Mouse (Mus musculus): ENCODE data around the gene Exoc3l. TPM values are rescaled to one million over a fixed set of nuclear protein-coding genes. Genes with fewer than 3 reads are reported as not detected.

The Exoc3l gene
- polyA plus RNA-seq, 1 experiment from 2014 or later, result 8.0 TPM

DNA sequence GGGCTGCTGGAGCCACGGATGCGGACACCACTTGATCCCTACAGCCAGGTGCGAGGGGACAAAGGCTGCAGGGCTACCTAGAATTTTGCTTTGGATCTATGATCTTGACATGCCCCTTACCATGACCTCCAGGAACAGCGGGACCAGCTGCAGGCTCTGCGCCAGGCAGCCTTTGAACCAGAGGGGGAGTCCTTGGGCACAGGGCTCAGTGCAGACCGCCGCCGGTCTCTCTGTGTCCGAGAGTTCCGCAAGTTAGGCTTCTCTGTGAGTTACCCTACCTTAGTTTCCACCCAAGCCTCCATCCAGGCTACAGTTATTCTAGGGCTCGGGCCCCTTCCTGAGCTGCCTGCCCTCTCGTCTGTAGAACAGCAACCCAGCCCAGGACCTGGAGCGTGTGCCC, 11.8 kb upstream of the Exoc3l start:
- Histone ChIP-seq H3K9me3 (ENCODE audit: control insufficient read depth, low read length) (no peaks in the 10 kb centered on the region), H3K4me1 (ENCODE audit: control insufficient read depth, insufficient read depth, low read length) (peaks cover 12% of the 10 kb centered on the region; the same call in 1 of the 2 replicates), H3K27me3 (ENCODE audit: control insufficient read depth, insufficient read depth, low read length) (no peaks in the 10 kb centered on the region), H3K36me3 (ENCODE audit: control insufficient read depth, insufficient read depth, low read length) (peaks cover 22% of the 10 kb centered on the region), H3K4me2 (ENCODE audit: low read depth, low read length) (no peak overlapping the region), H3K27ac (ENCODE audit: low read depth, low read length) (no peak overlapping the region), H3K9ac (replicated peaks; ENCODE audit: low read depth, low read length) (no peak overlapping the region), H3K4me3 (ENCODE audit: low read depth, low read length) (no peak overlapping the region)
- 97% methylated on average over 13 of the region's 13 CpGs for WGBS
- ATAC-seq (ENCODE audit: low read depth), result no peak

DNA sequence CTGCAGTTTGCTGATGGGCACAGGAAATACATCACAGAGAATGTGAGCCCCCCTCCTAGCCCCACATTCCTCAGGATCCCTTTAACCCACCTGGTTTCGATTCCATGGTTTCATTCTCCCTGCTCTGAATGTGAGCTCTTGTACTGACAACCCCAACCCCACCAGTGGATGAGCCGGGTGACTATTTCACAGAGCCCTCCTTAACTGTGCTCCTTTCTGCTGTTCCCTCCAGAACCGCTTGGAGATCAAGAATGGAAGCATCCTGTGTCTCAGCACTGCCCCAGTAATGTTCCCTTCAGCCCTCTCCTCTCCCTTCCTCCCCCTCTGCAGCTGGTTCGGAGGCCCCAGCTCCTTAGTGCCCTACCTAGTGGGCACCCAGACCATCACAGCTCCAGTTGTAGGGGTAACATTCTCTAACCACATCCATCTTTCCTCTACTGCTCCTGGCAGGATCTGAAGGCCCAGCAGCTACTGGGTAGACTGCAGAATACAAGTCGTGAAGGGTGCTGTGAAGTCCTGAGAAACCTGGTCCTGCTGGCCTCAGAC, 10.3 kb upstream of the Exoc3l start:
- Histone ChIP-seq H3K9me3 (ENCODE audit: control insufficient read depth, low read length) (no peaks in the 10 kb centered on the region), H3K4me2 (ENCODE audit: low read depth, low read length) (0 out of 2 replicates have a peak overlapping the region, but pooled peaks have one; percentile 9), H3K4me3 (ENCODE audit: low read depth, low read length) (no peak overlapping the region), H3K4me1 (ENCODE audit: control insufficient read depth, insufficient read depth, low read length) (peaks cover 12% of the 10 kb centered on the region; the same call in 1 of the 2 replicates), H3K9ac (replicated peaks; ENCODE audit: low read depth, low read length) (no peak overlapping the region), H3K27ac (ENCODE audit: low read depth, low read length) (no peak overlapping the region), H3K36me3 (ENCODE audit: control insufficient read depth, insufficient read depth, low read length) (peaks cover 29% of the 10 kb centered on the region), H3K27me3 (ENCODE audit: control insufficient read depth, insufficient read depth, low read length) (no peaks in the 10 kb centered on the region)
- 0 out of 2 replicates have a peak, but pooled peaks have one; percentile 8 for ATAC-seq (ENCODE audit: low read depth)
- 59% methylated on average over 5 of the region's 5 CpGs for WGBS

DNA sequence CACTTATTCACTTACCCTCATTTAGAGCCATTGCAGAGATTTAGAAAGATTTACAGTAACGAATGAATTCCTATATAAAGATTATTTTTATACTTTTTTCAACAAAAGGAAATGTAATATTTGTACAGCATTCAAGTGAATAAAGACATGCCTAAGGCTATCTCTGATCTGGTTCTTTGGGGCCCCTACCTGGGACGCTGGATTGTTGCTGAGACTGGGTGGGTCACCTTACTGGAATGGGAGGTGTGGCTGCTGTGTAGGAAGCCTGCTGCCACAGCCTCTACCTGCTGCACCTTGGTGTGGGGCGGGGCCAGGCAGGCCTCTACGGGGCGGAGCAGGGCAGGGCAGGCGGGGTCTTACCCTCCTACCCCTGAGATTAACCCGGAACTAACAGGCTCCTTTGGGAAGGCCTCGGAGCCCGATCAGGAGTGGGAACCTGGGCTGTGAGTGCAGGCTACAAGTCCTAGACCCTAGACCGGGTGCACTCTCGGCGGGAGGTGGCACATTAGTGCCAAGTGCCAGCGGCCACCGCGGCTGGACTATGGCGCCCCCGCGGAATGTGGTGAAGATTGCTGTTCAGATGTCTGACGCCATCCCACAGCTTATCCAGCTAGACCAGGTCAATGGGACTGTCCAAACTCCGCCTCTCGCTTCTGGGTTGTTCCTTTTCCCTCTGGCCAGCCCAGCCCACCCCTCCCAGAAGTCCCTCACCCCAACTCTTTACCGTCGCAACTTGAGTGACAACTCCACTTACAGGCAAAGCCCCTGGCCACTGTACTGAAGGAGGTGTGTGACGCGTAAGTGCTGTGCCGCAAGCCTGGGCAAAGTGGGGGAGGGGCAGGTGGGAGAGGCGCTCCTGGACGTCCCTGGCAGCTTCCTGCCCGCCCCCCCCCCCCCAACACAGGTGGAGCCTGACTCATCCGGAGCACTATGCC, 9.6 kb upstream of the Exoc3l start, which contains the start of gene Elmo3:
Elmo3 (plus strand) TSS at position 391 of the 935 bp plus-strand sequence.
- peak; percentile 46 for ATAC-seq (ENCODE audit: low read depth)
- Histone ChIP-seq H3K27ac (ENCODE audit: low read depth, low read length) (0 out of 2 replicates have a peak within 1 kb of the TSS, but pooled peaks have one; percentile 31), H3K27me3 (ENCODE audit: control insufficient read depth, insufficient read depth, low read length) (no peaks in the 10 kb centered on the region), H3K9me3 (ENCODE audit: control insufficient read depth, low read length) (no peaks in the 10 kb centered on the region), H3K36me3 (ENCODE audit: control insufficient read depth, insufficient read depth, low read length) (peaks cover 33% of the 10 kb centered on the region), H3K4me1 (ENCODE audit: control insufficient read depth, insufficient read depth, low read length) (peaks cover 12% of the 10 kb centered on the region; the same call in 1 of the 2 replicates), H3K9ac (replicated peaks; ENCODE audit: low read depth, low read length) (0 out of 2 replicates have a peak within 1 kb of the TSS, but pooled peaks have one; percentile 12), H3K4me2 (ENCODE audit: low read depth, low read length) (peak within 1 kb of the TSS; percentile 9), H3K4me3 (ENCODE audit: low read depth, low read length) (no peak within 1 kb of the TSS)
- 10% methylated on average over 28 of the region's 30 CpGs for WGBS

DNA sequence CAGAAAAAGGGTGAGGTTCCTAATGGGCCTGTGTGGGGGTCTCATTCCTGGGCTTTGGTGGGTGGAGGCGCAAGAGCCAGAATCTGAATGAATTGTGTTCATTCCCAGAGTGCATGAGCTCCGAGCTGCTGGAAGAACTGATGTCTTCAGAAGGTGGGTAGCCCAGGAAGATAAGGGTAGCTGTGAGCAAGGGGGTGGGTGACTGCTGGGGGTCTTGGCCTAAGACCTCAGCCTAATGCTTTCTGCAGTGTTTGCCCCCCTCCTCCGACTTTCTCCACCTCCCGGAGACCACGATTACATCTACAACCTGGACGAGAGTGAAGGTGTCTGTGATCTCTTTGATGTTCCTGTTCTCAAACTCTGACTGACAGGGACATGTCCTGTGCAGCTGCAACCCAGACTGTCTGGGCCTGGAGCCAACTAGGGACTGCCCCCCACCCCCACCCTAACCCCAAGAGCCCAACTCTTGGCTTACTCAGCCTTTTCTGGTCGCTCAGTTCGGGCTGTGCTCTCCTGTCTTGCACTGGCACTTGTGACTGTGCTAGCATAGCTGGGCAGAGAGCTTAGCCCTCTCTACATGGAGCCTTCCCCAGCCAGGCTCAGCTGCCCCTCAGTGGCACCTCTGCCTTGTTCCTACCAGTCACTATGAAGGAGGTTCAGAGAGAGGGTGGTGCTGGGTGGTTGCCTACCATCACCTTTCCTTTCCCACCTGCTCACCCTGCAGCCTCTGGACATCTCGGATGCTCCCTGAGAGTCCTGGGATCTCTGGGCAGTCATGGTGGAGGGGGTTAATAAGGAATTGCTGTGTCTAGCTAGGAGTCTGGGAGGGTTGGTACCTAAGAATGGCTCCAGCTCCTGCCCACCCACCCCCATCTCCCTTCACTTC, 8.7 kb upstream of the Exoc3l start:
- 71% methylated on average over 9 of the region's 9 CpGs for WGBS
- H3K9me3 ChIP-seq (ENCODE audit: control insufficient read depth, low read length), result no peaks in the 10 kb centered on the region
- no peak overlapping the region for H3K27ac ChIP-seq (ENCODE audit: low read depth, low read length)
- no peak overlapping the region for H3K4me2 ChIP-seq (ENCODE audit: low read depth, low read length)
- peaks cover 12% of the 10 kb centered on the region; the same call in 1 of the 2 replicates for H3K4me1 ChIP-seq (ENCODE audit: control insufficient read depth, insufficient read depth, low read length)
- ATAC-seq (ENCODE audit: low read depth), result peak; percentile 22; the same call in 1 of the 2 replicates
- H3K4me3 ChIP-seq (ENCODE audit: low read depth, low read length), result no peak overlapping the region
- no peak overlapping the region for H3K9ac ChIP-seq (replicated peaks; ENCODE audit: low read depth, low read length)
- no peaks in the 10 kb centered on the region for H3K27me3 ChIP-seq (ENCODE audit: control insufficient read depth, insufficient read depth, low read length)
- peaks cover 42% of the 10 kb centered on the region for H3K36me3 ChIP-seq (ENCODE audit: control insufficient read depth, insufficient read depth, low read length)

DNA sequence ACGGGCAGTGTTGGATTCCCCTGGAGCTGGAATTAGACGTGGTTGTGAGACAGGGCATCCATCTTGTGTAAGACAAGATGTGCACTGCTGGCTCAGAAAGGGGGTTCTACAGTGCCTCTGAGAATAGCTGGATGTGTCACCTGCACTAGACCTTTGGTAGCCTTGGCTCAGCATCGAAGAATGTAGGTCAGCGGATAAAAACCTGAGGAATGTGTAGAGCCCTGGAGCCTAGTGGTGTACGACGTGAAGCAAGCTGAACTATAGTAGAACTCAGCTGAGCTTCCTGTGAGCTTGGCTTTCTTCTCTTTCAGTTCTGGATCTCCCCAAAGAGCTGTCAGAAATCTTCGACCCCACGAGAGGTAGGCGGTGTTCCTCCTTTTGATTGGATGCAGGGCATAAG, 8.0 kb upstream of the Exoc3l start:
- 82% methylated on average over 9 of the region's 9 CpGs for WGBS
- no peaks in the 10 kb centered on the region for H3K27me3 ChIP-seq (ENCODE audit: control insufficient read depth, insufficient read depth, low read length)
- H3K27ac ChIP-seq (ENCODE audit: low read depth, low read length), result no peak overlapping the region
- H3K9me3 ChIP-seq (ENCODE audit: control insufficient read depth, low read length), result no peaks in the 10 kb centered on the region
- H3K4me1 ChIP-seq (ENCODE audit: control insufficient read depth, insufficient read depth, low read length), result peaks cover 13% of the 10 kb centered on the region
- no peak for ATAC-seq (ENCODE audit: low read depth)
- no peak overlapping the region for H3K4me2 ChIP-seq (ENCODE audit: low read depth, low read length)
- H3K9ac ChIP-seq (replicated peaks; ENCODE audit: low read depth, low read length), result no peak overlapping the region
- no peak overlapping the region for H3K4me3 ChIP-seq (ENCODE audit: low read depth, low read length)
- peaks cover 42% of the 10 kb centered on the region for H3K36me3 ChIP-seq (ENCODE audit: control insufficient read depth, insufficient read depth, low read length)

DNA sequence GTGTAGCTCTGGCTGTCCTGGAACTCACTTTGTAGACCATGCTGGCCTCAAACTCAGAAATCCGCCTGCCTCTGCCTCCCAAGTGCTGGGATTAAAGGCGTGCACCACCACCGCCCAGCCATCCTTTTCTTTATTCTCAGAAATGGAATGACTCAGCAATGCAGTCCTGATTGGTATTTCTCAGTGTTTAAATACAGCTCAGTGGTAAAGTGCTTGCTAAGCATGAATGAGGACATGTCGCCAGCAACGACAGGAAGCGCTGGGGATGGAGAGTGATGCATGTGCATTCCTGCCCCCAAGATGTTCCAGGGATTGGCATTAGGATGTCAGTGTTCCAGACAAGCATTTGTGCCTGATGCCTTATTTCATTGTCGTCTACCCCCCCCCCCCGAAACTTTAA, 7.5 kb upstream of the Exoc3l start:
- Histone ChIP-seq H3K27ac (ENCODE audit: low read depth, low read length) (no peak overlapping the region), H3K4me3 (ENCODE audit: low read depth, low read length) (no peak overlapping the region), H3K27me3 (ENCODE audit: control insufficient read depth, insufficient read depth, low read length) (no peaks in the 10 kb centered on the region), H3K4me1 (ENCODE audit: control insufficient read depth, insufficient read depth, low read length) (peaks cover 18% of the 10 kb centered on the region), H3K36me3 (ENCODE audit: control insufficient read depth, insufficient read depth, low read length) (peaks cover 42% of the 10 kb centered on the region), H3K4me2 (ENCODE audit: low read depth, low read length) (no peak overlapping the region), H3K9me3 (ENCODE audit: control insufficient read depth, low read length) (no peaks in the 10 kb centered on the region), H3K9ac (replicated peaks; ENCODE audit: low read depth, low read length) (no peak overlapping the region)
- ATAC-seq (ENCODE audit: low read depth), result no peak
- 88% methylated on average over 8 of the region's 8 CpGs for WGBS

DNA sequence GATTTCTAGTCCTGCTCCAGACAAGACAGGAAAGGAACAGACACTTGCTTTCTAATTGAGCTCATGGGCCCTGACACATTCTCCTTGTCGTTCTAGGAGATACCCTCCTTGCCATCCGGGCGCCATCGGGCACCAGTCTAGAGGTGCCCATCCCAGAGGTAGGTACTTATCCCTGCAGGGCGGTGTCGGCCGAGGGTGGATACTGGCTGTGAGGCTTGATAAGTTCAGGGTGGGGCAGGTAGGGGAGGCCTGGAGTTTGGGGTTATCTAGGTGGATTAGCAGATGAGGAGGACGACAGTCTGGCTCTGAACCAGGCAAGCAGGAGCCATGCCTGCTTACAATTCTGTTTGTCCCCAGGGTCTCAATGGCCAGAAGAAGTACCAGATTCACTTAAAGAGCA, 4.1 kb upstream of the Exoc3l start:
- WGBS, result 95% methylated on average over 8 of the region's 8 CpGs
- ATAC-seq (ENCODE audit: low read depth), result no peak
- H3K27me3 ChIP-seq (ENCODE audit: control insufficient read depth, insufficient read depth, low read length), result no peaks in the 10 kb centered on the region

DNA sequence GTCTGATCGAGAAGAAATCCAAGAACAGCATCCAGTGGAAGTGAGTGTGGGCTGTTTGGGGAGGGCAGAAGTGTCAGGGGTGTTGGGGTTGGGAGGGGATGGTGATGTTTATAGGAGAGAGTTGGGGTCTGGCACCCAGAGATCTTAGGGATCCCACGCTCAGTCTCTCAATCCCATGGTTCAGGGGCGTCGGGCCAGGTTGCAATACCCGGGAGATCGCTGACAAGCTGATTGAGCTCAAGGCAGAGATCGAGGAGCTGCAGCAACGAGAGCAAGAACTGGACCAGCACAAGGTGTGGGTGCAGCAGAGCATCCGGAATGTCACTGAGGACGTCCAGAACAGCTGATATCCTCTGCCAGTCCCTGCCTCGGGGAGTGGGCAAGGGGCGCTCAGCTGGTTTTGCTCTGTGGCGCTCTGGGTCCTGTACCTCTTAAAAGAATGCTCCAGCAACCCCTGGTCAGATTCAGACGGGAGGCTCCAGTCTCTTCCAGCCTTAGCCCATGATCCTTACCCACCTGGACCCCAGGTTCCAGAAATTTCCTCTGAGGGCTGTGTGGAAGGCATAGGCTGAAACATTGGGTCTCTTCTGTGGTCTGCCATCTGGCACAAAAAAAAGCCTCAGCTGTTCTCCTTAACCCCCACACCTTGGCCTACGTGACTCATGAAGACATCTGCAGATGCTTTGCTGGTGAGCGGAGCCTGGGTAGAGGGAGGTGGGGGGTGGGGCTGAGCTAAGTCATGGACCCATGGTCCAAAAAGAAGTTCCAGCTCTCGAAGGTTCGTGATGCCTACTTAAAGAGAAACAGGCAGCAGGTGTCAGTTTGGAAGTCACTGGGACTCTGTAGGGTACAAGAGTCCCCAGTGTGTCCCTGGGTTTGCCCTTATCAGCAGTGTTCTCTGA, 2.7 kb upstream of the Exoc3l start:
- H3K4me3 ChIP-seq (ENCODE audit: low read depth, low read length), result peak overlapping the region; percentile 95
- no peak for ATAC-seq (ENCODE audit: low read depth)
- 65% methylated on average over 18 of the region's 18 CpGs for WGBS
- no peaks in the 10 kb centered on the region for H3K27me3 ChIP-seq (ENCODE audit: control insufficient read depth, insufficient read depth, low read length)
- H3K27ac ChIP-seq (ENCODE audit: low read depth, low read length), result no peak overlapping the region
- peak overlapping the region; percentile 98 for H3K4me2 ChIP-seq (ENCODE audit: low read depth, low read length)
- peak overlapping the region; percentile 87 for H3K9ac ChIP-seq (replicated peaks; ENCODE audit: low read depth, low read length)
- H3K4me1 ChIP-seq (ENCODE audit: control insufficient read depth, insufficient read depth, low read length), result peaks cover 11% of the 10 kb centered on the region
- H3K9me3 ChIP-seq (ENCODE audit: control insufficient read depth, low read length), result no peaks in the 10 kb centered on the region
- peaks cover 30% of the 10 kb centered on the region for H3K36me3 ChIP-seq (ENCODE audit: control insufficient read depth, insufficient read depth, low read length)

More for the DNA sequence above, 4.1 kb upstream of the Exoc3l start:
- peaks cover 14% of the 10 kb centered on the region for H3K4me1 ChIP-seq (ENCODE audit: control insufficient read depth, insufficient read depth, low read length)
- H3K4me3 ChIP-seq (ENCODE audit: low read depth, low read length), result no peak overlapping the region
- no peak overlapping the region for H3K27ac ChIP-seq (ENCODE audit: low read depth, low read length)
- H3K9ac ChIP-seq (replicated peaks; ENCODE audit: low read depth, low read length), result no peak overlapping the region
- no peaks in the 10 kb centered on the region for H3K9me3 ChIP-seq (ENCODE audit: control insufficient read depth, low read length)
- H3K36me3 ChIP-seq (ENCODE audit: control insufficient read depth, insufficient read depth, low read length), result peaks cover 30% of the 10 kb centered on the region
- no peak overlapping the region for H3K4me2 ChIP-seq (ENCODE audit: low read depth, low read length)
